Mouse (Mus musculus) C2C12 (cell line): ENCODE results near the gene Hoxd8. TPM values are rescaled to one million over a fixed set of nuclear protein-coding genes. Genes with fewer than 3 reads are reported as not detected.

Experiments
- H3K27me3 ChIP-seq: one replicate; pipeline ENCODE4 v1.6.1; 2011; ENCODE audit not compliant: control insufficient read depth, insufficient read depth, insufficient read length
- H3K36me3 ChIP-seq: one replicate; pipeline ENCODE4 v1.6.1; 2011; ENCODE audit not compliant: control insufficient read depth, insufficient read depth
- H3K4me3 ChIP-seq: one replicate; pipeline ENCODE4 v1.5.1; 2011; ENCODE audit warnings: mild to moderate bottlenecking, control low read depth; ENCODE audit not compliant: poor library complexity, insufficient read depth, severe bottlenecking
- H3K79me2 ChIP-seq: one replicate; pipeline ENCODE4 v1.6.1; 2011; ENCODE audit not compliant: control insufficient read depth, insufficient read depth
- H3K79me3 ChIP-seq: one replicate; pipeline ENCODE4 v1.6.1; 2011; ENCODE audit warnings: low read depth, control low read depth
- H3ac ChIP-seq: one replicate; pipeline ENCODE3; 2011; ENCODE audit warnings: low read depth; ENCODE audit not compliant: control insufficient read depth, insufficient read length
- CEBPB ChIP-seq: IDR thresholded peaks from one replicate; pipeline ENCODE4 v1.6.1; 2011; ENCODE audit warnings: low read depth, mild to moderate bottlenecking, control low read depth, moderate library complexity
- CTCF ChIP-seq: IDR thresholded peaks from one replicate; pipeline ENCODE4 v1.5.1; 2011; ENCODE audit not compliant: control insufficient read depth, insufficient read depth, insufficient read length
- FOSL1 ChIP-seq: IDR thresholded peaks from one replicate; pipeline ENCODE4 v1.8.0; 2011; ENCODE audit warnings: mild to moderate bottlenecking, low read length; ENCODE audit not compliant: poor library complexity, insufficient read depth, severe bottlenecking
- MAX ChIP-seq: IDR thresholded peaks from one replicate; pipeline ENCODE4 v1.6.1; 2011; ENCODE audit warnings: mild to moderate bottlenecking, control low read depth
- MYOD1 ChIP-seq: IDR thresholded peaks from one replicate; pipeline ENCODE4 v1.6.1; 2011; ENCODE audit warnings: low read depth; ENCODE audit not compliant: control insufficient read depth, insufficient read length
- MYOG ChIP-seq: IDR thresholded peaks from one replicate; pipeline ENCODE4 v1.6.1; 2011; ENCODE audit not compliant: control insufficient read depth, insufficient read length; ENCODE audit errors: extremely low read depth
- USF1 ChIP-seq: IDR thresholded peaks from one replicate; pipeline ENCODE4 v1.6.1; 2011; ENCODE audit warnings: low read depth, mild to moderate bottlenecking, control low read depth, moderate library complexity
- polyA plus RNA-seq: library from polyadenylated mRNA; unstranded; fragments of >200 nt; fragmentation: generic; extraction: Trizol; gene quantifications from one replicate; pipeline ENCODE4 v1.2.1, GENCODE M21; 2012; ENCODE audit warnings: missing spikeins

The Hoxd8 gene
- polyA plus RNA-seq, 1 experiment: not detected

GRCm38 (mm10) chr2:74677106-74677505 lies 27.3 kb upstream of the Hoxd8 start:
- H3K36me3 ChIP-seq: no peaks in the 10 kb centered on the region
- peaks cover 66% of the 10 kb centered on the region for H3K27me3 ChIP-seq
- no peaks in the 10 kb centered on the region for H3K79me3 ChIP-seq
- no peaks in the 10 kb centered on the region for H3K79me2 ChIP-seq
- no peak overlapping the region for H3K4me3 ChIP-seq
- no peak overlapping the region for H3ac ChIP-seq
- no peak for TF ChIP-seq CTCF
- no peak for TF ChIP-seq MYOD1

GRCm38 (mm10) chr2:74678891-74679595 lies 25.4 kb upstream of the Hoxd8 start, which contains the start of gene Hoxd11:
Hoxd11 (plus strand) TSS chr2:74679557.
- H3ac ChIP-seq: no peak within 1 kb of the TSS
- H3K27me3 ChIP-seq: peaks cover 66% of the 10 kb centered on the region
- TF ChIP-seq MYOD1 (no peak), FOSL1 (no peak), MYOG (no peak), CEBPB (no peak), USF1 (no peak), MAX (no peak)
- no peaks in the 10 kb centered on the region for H3K36me3 ChIP-seq
- no peaks in the 10 kb centered on the region for H3K79me3 ChIP-seq
- no peak within 1 kb of the TSS for H3K4me3 ChIP-seq
- no peaks in the 10 kb centered on the region for H3K79me2 ChIP-seq

GRCm38 (mm10) chr2:74679596-74679971 lies 24.8 kb upstream of the Hoxd8 start:
- no peak overlapping the region for H3ac ChIP-seq
- TF ChIP-seq MAX (no peak), FOSL1 (no peak), CEBPB (no peak), CTCF (no peak), USF1 (no peak), MYOD1 (no peak), MYOG (no peak)

GRCm38 (mm10) chr2:74679980-74680379 lies 24.4 kb upstream of the Hoxd8 start:
- peaks cover 57% of the 10 kb centered on the region for H3K27me3 ChIP-seq
- TF ChIP-seq CEBPB (no peak), FOSL1 (no peak), CTCF (no peak), MYOD1 (no peak), MYOG (no peak), MAX (no peak), USF1 (no peak)
- no peaks in the 10 kb centered on the region for H3K79me3 ChIP-seq
- H3ac ChIP-seq: no peak overlapping the region
- no peak overlapping the region for H3K4me3 ChIP-seq
- H3K79me2 ChIP-seq: no peaks in the 10 kb centered on the region
- no peaks in the 10 kb centered on the region for H3K36me3 ChIP-seq

More at GRCm38 (mm10) chr2:74679596-74679971, 24.8 kb upstream of the Hoxd8 start:
- H3K4me3 ChIP-seq: no peak overlapping the region
- H3K27me3 ChIP-seq: peaks cover 61% of the 10 kb centered on the region
- no peaks in the 10 kb centered on the region for H3K79me3 ChIP-seq
- H3K36me3 ChIP-seq: no peaks in the 10 kb centered on the region
- H3K79me2 ChIP-seq: no peaks in the 10 kb centered on the region

- no peak overlapping the region for H3K4me3 ChIP-seq
- H3K36me3 ChIP-seq: no peaks in the 10 kb centered on the region
- TF ChIP-seq CEBPB (no peak), CTCF (no peak), USF1 (no peak), MAX (no peak), FOSL1 (no peak), MYOG (no peak)
- H3K79me3 ChIP-seq: no peaks in the 10 kb centered on the region
- H3K79me2 ChIP-seq: no peaks in the 10 kb centered on the region
- H3ac ChIP-seq: no peak overlapping the region
- H3K27me3 ChIP-seq: peaks cover 53% of the 10 kb centered on the region
Measured at GRCm38 (mm10) chr2:74680561-74681398, 23.6 kb upstream of the Hoxd8 start.
